Mouse (Mus musculus) stomach, embryonic 14.5 days (tissue): ENCODE results near the gene Apba3. TPM values are rescaled to one million over a fixed set of nuclear protein-coding genes. Genes with fewer than 3 reads are reported as not detected.

Experiments
- ATAC-seq: fragments of 200-750 bp; cut with Nextera tagmentation; 2 replicates; pipeline ENCODE4 v1.8.0; 2017; ENCODE audit warnings: low read depth, moderate TSS enrichment; ENCODE audit not compliant: insufficient number of reproducible peaks, insufficient read depth, low FRiP score
- H3K27ac ChIP-seq: fragments of 300-500 bp; sonication (generic); 2 replicates; pipeline ENCODE4 v1.5.1; 2014; ENCODE audit warnings: mild to moderate bottlenecking, low read length, moderate library complexity, mixed read lengths
- H3K27me3 ChIP-seq: fragments of 300-500 bp; sonication (generic); 2 replicates; pipeline ENCODE4 v1.6.1; 2014; ENCODE audit warnings: low read length, control low read depth, mixed read lengths; ENCODE audit not compliant: control insufficient read depth, insufficient read depth
- H3K36me3 ChIP-seq: fragments of 300-500 bp; sonication (generic); 2 replicates; pipeline ENCODE4 v1.6.1; 2014; ENCODE audit warnings: mild to moderate bottlenecking, control low read depth, low read length, moderate library complexity, mixed read lengths; ENCODE audit not compliant: control insufficient read depth, insufficient read depth
- H3K4me1 ChIP-seq: fragments of 300-500 bp; sonication (generic); 2 replicates; pipeline ENCODE4 v1.6.1; 2014; ENCODE audit warnings: low read length, control low read depth, mixed read lengths; ENCODE audit not compliant: control insufficient read depth, insufficient read depth
- H3K4me2 ChIP-seq: fragments of 300-500 bp; sonication (generic); replicated peaks from 2 replicates; pipeline ENCODE4 v1.6.1; 2014; ENCODE audit warnings: low read depth, low read length, control low read depth
- H3K4me3 ChIP-seq: fragments of 300-500 bp; sonication (generic); 2 replicates; pipeline ENCODE4 v1.5.1; 2014; ENCODE audit warnings: low read depth, low read length, control low read depth
- H3K9ac ChIP-seq: fragments of 300-500 bp; sonication (generic); replicated peaks from 2 replicates; pipeline ENCODE4 v1.6.1; 2014; ENCODE audit warnings: low read depth, mild to moderate bottlenecking, control low read depth, low read length, moderate library complexity, mixed read lengths
- H3K9me3 ChIP-seq: fragments of 300-500 bp; sonication (generic); 2 replicates; pipeline ENCODE4 v1.6.1; 2016; ENCODE audit warnings: low read depth, low read length, control low read depth; ENCODE audit not compliant: control insufficient read depth
- WGBS: fragments of 180-500 bp; shearing (Covaris S2); extraction: QIAGEN DNeasy Blood & Tissue Kit; methylation state at CpG from one replicate; pipeline ENCODE4 v1.1.7; 2014; 5-methylcytosine and 5-hydroxymethylcytosine counted together
- polyA plus RNA-seq: library from polyadenylated mRNA; unstranded; fragments of >200 nt; fragmentation: Nextera tagmentation; extraction: Ambion mirVana; gene quantifications from 2 replicates; pipeline ENCODE4 v1.2.1, GENCODE M21; 2014

Apba3 gene
- polyA plus RNA-seq, 1 experiment from 2014 or later: 47.0 TPM

DNA sequence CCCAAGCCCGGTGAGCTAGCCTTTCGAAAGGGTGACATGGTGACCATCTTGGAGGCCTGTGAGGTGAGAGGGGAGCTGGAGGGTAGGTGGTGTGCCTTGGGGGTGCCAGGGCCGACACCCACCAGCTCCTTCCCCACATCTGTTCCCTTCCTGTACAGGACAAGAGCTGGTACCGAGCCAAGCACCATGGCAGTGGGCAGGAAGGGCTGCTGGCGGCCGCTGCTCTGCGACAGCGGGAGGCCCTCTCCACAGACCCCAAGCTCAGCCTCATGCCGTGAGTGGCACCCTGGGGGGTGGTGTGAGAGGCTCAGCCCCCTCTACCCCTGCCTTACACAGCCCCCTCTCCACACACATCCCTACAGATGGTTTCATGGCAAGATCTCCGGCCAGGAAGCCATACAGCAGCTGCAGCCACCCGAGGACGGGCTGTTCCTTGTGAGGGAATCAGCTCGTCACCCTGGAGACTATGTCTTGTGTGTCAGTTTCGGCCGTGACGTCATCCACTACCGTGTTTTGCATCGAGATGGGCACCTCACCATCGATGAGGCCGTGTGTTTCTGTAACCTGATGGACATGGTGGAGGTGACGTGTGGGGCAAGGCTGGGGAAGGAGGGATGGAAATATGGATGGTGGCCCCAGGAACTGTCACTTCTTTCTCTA, 7.4 kb upstream of the Apba3 start:
- peaks cover 6% of the 10 kb centered on the region; the same call in 1 of the 2 replicates for H3K9me3 ChIP-seq
- peaks cover 11% of the 10 kb centered on the region; the same call in 1 of the 2 replicates for H3K36me3 ChIP-seq
- no peak overlapping the region for H3K4me3 ChIP-seq
- ATAC-seq: no peak
- H3K9ac ChIP-seq: no peak overlapping the region
- no peak overlapping the region for H3K4me2 ChIP-seq
- no peak overlapping the region for H3K27ac ChIP-seq
- WGBS: 45% methylated on average over 21 of the region's 21 CpGs
- H3K4me1 ChIP-seq: peaks cover 8% of the 10 kb centered on the region; the same call in 1 of the 2 replicates
- H3K27me3 ChIP-seq: peaks cover 19% of the 10 kb centered on the region

DNA sequence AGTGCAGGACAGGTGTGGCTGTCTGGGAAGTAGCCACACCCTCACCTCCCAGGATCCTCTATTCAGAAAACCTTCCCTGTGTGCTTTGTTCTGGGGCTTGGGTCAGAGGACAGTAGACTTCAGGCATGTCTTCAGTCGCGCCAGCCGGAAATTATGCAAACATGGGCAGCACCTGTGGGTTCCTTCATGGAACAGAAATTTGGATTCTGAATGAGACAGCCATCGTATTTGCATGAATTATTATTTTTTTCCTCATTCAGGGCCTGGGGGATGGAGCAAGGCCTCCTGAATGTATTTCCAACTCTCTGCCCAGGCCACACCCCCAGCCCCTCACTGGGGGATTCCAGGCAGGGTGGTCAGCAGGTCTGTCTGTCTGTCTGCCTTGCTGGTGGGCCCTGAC, 5.7 kb upstream of the Apba3 start:
- Histone ChIP-seq H3K27ac (no peak overlapping the region), H3K4me1 (peaks cover 8% of the 10 kb centered on the region; the same call in 1 of the 2 replicates), H3K4me3 (no peak overlapping the region), H3K9ac (no peak overlapping the region), H3K36me3 (peaks cover 24% of the 10 kb centered on the region; the same call in 1 of the 2 replicates), H3K4me2 (no peak overlapping the region), H3K9me3 (peaks cover 6% of the 10 kb centered on the region; the same call in 1 of the 2 replicates), H3K27me3 (peaks cover 19% of the 10 kb centered on the region)
- ATAC-seq: no peak
- 97% methylated on average over 4 of the region's 4 CpGs for WGBS

- WGBS: 94% methylated on average over 8 of the region's 8 CpGs
- Histone ChIP-seq H3K4me2 (peak overlapping the region; percentile 60), H3K4me3 (no peak overlapping the region; the same call in 1 of the 2 replicates), H3K9ac (no peak overlapping the region), H3K9me3 (peaks cover 3% of the 10 kb centered on the region; the same call in 1 of the 2 replicates), H3K4me1 (peaks cover 6% of the 10 kb centered on the region), H3K36me3 (peaks cover 24% of the 10 kb centered on the region; the same call in 1 of the 2 replicates), H3K27ac (no peak overlapping the region), H3K27me3 (no peaks in the 10 kb centered on the region)
- no peak for ATAC-seq
Observed at GRCm38 (mm10) chr10:81265540-81265939, 1.2 kb upstream of the Apba3 start.

DNA sequence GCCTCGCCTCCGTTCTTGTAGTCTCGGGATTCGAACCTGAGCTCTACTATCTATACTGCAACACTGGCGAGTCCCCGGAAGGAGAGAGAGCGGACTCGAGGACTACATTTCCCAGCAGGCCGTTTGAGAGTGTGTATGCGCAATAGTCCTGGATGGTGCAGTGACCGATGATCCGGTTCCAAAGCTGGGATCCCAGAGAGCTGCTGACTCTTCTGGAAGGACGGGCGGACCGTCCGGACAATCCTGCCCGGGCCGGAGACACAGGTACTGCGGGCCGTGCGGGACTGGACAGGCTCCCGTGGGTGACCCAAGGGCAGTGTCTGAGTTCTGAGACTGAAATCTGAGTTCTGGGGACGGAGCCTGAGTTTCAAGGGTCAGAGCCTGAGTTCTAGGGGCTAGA, 1.3 kb downstream of the Apba3 start:
- 3% methylated on average over 23 of the region's 23 CpGs for WGBS
- Histone ChIP-seq H3K27me3 (no peaks in the 10 kb centered on the region), H3K9ac (peak overlapping the region; percentile 83), H3K4me3 (peak overlapping the region; percentile 69), H3K4me1 (peaks cover 6% of the 10 kb centered on the region), H3K9me3 (no peaks in the 10 kb centered on the region), H3K36me3 (peaks cover 44% of the 10 kb centered on the region), H3K4me2 (peak overlapping the region; percentile 81), H3K27ac (peak overlapping the region; percentile 52; the same call in 1 of the 2 replicates)
- ATAC-seq: peak; percentile 26; the same call in 1 of the 2 replicates

GRCm38 (mm10) chr10:81268643-81269412, 2.1 kb downstream of the Apba3 start:
- WGBS: 81% methylated on average over 16 of the region's 16 CpGs

GRCm38 (mm10) chr10:81272356-81272755, 5.6 kb downstream of the Apba3 start:
- no peak overlapping the region for H3K4me3 ChIP-seq
- H3K4me1 ChIP-seq: peaks cover 6% of the 10 kb centered on the region
- H3K36me3 ChIP-seq: peaks cover 26% of the 10 kb centered on the region
- no peaks in the 10 kb centered on the region for H3K9me3 ChIP-seq
- no peak overlapping the region for H3K27ac ChIP-seq
- WGBS: 95% methylated on average over 21 of the region's 21 CpGs
- ATAC-seq: no peak
- H3K27me3 ChIP-seq: no peaks in the 10 kb centered on the region
- no peak overlapping the region for H3K4me2 ChIP-seq
- no peak overlapping the region for H3K9ac ChIP-seq

More at GRCm38 (mm10) chr10:81268643-81269412, 2.1 kb downstream of the Apba3 start:
- ATAC-seq: no peak
- peak overlapping the region; percentile 81 for H3K4me2 ChIP-seq
- peak overlapping the region; percentile 69 for H3K4me3 ChIP-seq
- H3K27ac ChIP-seq: peak overlapping the region; percentile 52; the same call in 1 of the 2 replicates
- H3K9me3 ChIP-seq: no peaks in the 10 kb centered on the region
- no peaks in the 10 kb centered on the region for H3K27me3 ChIP-seq
- peak overlapping the region; percentile 83 for H3K9ac ChIP-seq
- H3K36me3 ChIP-seq: peaks cover 44% of the 10 kb centered on the region
- peaks cover 6% of the 10 kb centered on the region for H3K4me1 ChIP-seq

DNA sequence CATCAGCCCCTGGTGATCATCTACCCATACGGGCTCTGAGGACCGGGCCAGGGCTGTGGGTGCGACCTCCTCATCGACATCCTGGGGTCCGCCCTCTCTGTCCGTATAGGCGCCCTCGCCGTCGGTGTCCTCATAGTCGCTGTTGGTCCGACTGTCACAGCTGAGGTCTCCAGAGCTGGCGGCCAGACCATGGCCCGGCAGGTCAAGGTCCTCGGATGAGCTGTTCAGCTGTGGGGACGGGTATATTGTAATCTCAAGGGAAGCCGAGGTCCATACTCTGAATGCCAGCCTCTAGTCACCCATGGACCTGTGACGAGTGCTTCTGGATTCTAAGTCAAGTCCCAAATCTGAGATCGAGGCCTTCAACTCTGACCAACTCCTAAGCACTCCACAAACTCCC, 7.1 kb downstream of the Apba3 start:
- no peaks in the 10 kb centered on the region for H3K27me3 ChIP-seq

GRCm38 (mm10) chr10:81277676-81278075, 10.9 kb downstream of the Apba3 start:
- no peak for ATAC-seq
- Histone ChIP-seq H3K9ac (no peak overlapping the region), H3K27me3 (no peaks in the 10 kb centered on the region), H3K4me3 (no peak overlapping the region), H3K36me3 (peaks cover 10% of the 10 kb centered on the region), H3K9me3 (no peaks in the 10 kb centered on the region), H3K4me1 (no peaks in the 10 kb centered on the region), H3K4me2 (no peak overlapping the region), H3K27ac (no peak overlapping the region)
- WGBS: 81% methylated on average over 22 of the region's 22 CpGs

More for the DNA sequence above, 7.1 kb downstream of the Apba3 start:
- H3K36me3 ChIP-seq: peaks cover 26% of the 10 kb centered on the region
- H3K4me1 ChIP-seq: peaks cover 2% of the 10 kb centered on the region
- H3K9me3 ChIP-seq: no peaks in the 10 kb centered on the region
- no peak overlapping the region for H3K4me3 ChIP-seq
- no peak for ATAC-seq
- H3K9ac ChIP-seq: no peak overlapping the region
- 94% methylated on average over 19 of the region's 19 CpGs for WGBS
- no peak overlapping the region for H3K27ac ChIP-seq
- H3K4me2 ChIP-seq: no peak overlapping the region
